Mouse (Mus musculus) left cerebral cortex, postnatal 4 days (tissue): Measurements from ENCODE around the gene Olfr1122. TPM values are rescaled to one million over a fixed set of nuclear protein-coding genes. Genes with fewer than 3 reads are reported as not detected.
"Not testable (repeated sequence)": the region's sequence is repeated elsewhere in the genome, so short reads cannot be mapped to it uniquely, and the experiment has no call there.

Source experiments
- DNase-seq: peaks from one replicate; pipeline ENCODE4 v3.0.0-alpha.2; 2022
- intact Hi-C: fragments of 180-260 bp; cut with DNase I; formaldehyde crosslinking; loops from one replicate; pipeline ENCODE4 v1.15.1; 2025
- total RNA-seq, 2 experiments: library from RNA; stranded (reverse); gene quantifications; 2 replicates each; pipeline ENCODE4 v1.2.3; 2021

Gene Olfr1122
- under 1 TPM; 0.08 TPM for total RNA-seq

DNA sequence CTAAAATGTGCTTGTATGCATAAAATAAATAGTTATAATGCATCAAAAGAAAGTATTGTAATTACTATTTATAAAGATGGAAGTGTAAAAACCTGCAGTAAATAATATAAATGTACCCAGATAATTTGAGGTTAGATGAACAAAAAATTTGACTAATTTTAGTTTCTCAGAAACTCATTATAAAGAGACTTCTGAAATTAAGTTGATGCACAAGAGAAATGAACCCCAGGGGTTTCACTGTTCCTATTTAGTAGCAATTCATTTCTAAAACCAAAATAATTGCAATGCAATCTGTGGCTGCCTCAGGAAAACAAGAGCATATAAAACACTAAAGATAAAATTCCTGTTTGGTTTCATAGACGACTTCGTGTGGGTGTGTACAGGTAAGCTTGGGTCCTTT lies at the start of gene Olfr1122:
Gene Olfr1122, plus strand, starts transcription at position 301 of the 400 bp plus-strand sequence.
- DNase-seq: no peak
- intact Hi-C loops: no loop called here

DNA sequence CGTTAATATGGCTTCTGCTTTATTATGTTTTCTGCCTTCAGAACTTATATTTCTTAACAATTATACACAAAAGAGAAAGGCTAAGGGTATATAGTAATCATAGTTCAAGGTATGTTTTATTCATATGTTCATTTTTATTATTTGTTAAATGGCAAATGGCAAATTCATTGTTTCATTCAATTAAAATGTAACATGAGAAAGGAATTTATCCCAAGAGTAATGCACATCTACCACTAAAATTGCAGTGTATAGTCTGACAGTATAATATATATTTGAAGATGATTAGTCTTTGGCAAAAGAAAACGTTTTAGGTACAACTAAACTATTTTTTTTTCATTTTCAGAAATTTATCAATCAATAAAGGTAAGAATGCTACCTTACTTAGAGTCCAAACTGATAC lies 31.1 kb upstream of the Olfr1122 start, which contains the start of gene Olfr1120:
Gene Olfr1120, plus strand, starts transcription at position 301 of the 400 bp plus-strand sequence.
- DNase-seq: no peak
- intact Hi-C loops: no loop called here

DNA sequence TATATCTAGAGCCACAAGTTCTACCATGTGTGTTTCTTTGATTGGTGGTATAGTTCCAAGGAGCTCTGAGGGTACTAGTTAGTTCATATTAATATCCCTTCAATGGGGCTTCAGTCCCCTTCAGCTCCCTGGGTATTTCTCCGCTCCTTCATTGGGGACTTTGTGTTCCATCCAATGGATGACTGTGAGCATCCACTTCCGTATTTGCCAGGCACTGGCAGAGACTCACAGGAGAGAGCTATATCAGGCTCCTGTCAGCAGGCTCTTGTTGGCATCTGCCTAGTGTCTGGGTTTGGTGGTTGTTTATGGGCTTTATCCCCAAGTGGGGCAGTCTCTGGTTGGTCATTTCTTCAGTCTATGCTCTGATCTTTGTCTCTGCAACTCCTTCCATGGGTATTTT lies 25.5 kb upstream of the Olfr1122 start:
- DNase-seq, intact Hi-C loops: not testable (repeated sequence)

DNA sequence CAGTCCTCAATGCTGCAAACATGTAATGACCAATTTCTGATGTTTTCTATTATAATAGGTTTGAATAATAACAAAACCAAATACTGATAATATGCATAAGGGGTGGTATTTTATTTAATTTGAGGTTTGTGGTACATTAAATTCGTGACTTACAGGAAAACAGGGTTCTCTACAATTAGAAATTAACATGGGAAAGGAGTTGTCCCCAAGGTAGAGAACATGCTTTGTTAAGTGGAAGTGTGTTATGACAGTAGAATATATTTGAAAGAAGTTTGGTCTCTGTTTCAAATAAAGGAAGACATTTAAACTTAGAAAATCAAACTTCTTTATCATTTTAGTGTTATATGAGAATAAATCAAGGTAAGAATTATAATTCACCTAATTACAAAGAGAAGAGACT lies 16.1 kb upstream of the Olfr1122 start, which contains the start of gene Olfr1121:
Gene Olfr1121, plus strand, starts transcription at position 301 of the 400 bp plus-strand sequence.
- intact Hi-C loops: no loop called here
- DNase-seq: no peak

DNA sequence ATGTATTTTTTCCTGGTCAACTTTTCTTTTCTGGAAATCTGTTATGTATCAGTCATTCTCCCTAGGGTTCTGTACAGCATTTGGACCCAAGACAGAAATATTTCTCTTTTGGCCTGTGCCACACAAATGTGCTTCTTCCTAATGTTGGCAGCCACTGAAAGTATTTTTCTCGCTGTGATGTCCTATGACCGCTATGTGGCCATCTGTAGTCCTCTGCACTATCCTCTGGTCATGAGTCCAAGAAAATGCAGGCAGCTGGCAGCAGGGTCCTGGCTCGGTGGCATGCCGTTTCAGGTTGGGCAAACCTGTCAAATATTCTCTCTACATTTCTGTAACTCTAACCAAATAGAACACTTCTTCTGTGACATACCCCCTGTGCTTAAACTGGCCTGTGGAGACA lies 13.9 kb upstream of the Olfr1122 start:
- peak; percentile 70 for DNase-seq
- intact Hi-C loops: no loop called here

DNA sequence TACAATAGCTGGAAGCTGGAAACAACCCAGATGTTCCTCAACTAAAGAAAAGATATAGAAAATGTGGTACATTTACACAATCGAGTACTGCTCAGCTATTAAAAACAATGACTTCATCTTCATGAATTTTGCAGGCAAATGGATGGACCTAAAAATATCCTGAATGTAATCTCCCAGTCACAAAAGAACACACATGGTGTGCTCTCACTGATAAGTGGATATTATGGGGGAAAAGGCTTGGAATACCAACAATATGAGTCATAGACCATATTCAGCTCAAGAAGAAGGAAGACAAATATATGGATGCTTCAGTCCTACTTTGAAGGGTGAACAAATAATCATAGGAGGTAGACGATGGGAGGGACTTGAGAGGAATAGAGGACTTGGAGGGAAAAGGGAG lies 1.7 kb upstream of the Olfr1122 start:
- intact Hi-C loops: no loop called here
- no peak for DNase-seq

DNA sequence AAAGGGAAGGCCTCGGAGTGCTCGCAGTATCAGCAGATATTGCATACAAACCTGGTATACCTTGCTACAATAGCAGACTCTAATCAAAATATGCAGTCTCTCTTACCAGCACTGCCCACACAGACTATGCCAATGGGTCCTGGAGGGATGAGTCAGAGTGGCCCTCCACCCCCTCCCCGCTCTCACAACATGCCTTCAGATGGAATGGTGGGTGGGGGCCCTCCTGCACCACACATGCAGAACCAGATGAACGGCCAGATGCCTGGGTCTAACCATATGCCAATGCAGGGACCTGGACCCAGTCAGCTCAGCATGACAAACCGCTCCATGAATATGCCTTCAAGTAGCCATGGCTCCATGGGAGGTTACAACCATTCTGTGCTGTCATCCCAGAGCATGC lies 8.0 kb downstream of the Olfr1122 start:
- DNase-seq, intact Hi-C loops: not testable (repeated sequence)

DNA sequence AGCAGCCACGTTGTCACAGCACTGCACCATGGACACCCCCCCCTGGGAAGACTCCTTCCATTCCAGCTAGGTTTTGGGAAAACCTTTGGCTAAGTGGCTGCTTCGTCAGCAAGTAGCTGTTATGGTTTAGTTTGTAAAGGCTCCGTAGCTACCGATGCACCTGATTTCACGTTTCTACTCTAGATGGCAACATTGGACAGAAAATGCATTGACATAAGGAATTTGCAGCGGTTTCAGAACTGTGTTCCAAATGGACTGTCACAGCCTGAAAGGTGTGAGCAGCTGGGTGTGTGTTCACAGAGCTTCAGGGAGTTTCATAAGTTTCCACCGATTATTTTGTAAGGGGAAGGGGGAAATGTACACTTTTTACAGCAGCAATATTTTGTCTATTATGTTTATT lies 9.0 kb downstream of the Olfr1122 start:
- intact Hi-C loops, DNase-seq: not testable (repeated sequence)

DNA sequence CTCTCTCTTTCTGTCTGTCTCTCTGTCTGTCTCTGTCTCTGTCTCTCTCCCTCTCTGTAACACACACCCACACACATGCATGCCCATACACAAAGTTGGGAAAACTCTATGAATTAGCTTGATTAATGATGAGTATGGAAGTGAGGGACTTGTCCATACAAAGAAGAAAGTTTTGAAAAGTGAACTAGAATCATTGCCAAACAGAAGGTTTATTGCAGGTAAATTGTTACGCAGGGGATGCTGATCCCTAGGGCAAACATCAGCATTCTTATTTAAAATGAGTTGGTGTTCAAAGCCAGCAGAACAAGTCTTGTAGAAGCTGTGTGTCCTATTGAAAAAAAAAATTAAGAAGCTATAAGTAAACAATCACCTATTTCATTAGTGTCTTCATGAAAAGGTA lies 30.7 kb downstream of the Olfr1122 start, which contains the start of gene Olfr1123:
Gene Olfr1123, plus strand, starts transcription at position 301 of the 400 bp plus-strand sequence.
- no peak for DNase-seq
- intact Hi-C loops: no loop called here

DNA sequence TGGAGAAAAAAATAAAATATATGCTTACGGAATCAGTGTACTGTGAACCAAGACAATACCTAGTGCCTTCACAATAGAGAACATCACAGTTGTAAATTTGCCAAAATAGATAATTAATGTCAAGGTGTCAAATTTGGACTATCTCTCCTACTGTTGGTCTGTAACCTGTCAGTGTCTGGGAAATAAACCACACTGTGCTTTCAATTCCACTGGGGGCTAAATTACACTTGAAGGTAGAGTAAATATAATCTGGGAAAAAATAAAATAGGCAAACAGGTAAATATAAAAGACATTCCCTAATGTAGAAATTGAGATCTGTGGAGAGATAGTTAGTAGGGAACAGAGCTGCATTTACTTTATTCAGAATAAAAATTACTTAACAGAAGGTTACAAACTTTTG lies 44.3 kb downstream of the Olfr1122 start, which contains the start of gene Olfr1124:
Gene Olfr1124, plus strand, starts transcription at position 301 of the 400 bp plus-strand sequence.
- intact Hi-C loops: no loop called here
- no peak for DNase-seq

DNA sequence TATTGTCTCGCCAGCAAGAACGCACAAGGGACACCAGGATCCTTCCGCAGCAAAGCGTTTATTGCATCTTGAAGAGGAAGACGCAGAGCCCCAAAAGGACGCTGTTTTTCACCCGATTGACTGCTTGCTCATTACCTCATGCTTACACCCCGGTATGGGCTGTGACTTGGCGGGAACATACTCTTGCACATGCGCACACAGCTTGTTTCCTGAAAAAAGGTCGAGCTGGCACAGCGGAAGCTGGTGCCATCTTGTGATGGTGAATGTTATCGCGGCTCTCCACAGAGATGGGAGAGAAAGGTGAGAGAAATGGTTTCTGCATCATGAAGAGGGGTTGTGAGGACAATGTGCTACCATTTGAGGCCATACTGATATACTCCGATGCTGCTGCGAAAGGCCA lies 52.1 kb downstream of the Olfr1122 start:
- no peak for DNase-seq
- intact Hi-C loops: no loop called here

Other genes starting within 250 kb of the Olfr1122 start
- not detected for gene Olfr1110, start 245.5 kb upstream of the Olfr1122 start, total RNA-seq
- not detected for gene Olfr1111, start 233.2 kb upstream of the Olfr1122 start, total RNA-seq
- not detected for gene Olfr1112, start 198.1 kb upstream of the Olfr1122 start, total RNA-seq
- gene Olfr1113, start 176.9 kb upstream of the Olfr1122 start, total RNA-seq: not detected
- gene Olfr1115, start 137.8 kb upstream of the Olfr1122 start, total RNA-seq: not detected
- not detected for gene Olfr1116, start 118.3 kb upstream of the Olfr1122 start, total RNA-seq
- gene Olfr1118, start 78.3 kb upstream of the Olfr1122 start, total RNA-seq: not detected
- gene Olfr1120, start 31.0 kb upstream of the Olfr1122 start, total RNA-seq: not detected
- not detected for gene Olfr1121, start 16.0 kb upstream of the Olfr1122 start, total RNA-seq
- not detected for gene Olfr1123, start 30.8 kb downstream of the Olfr1122 start, total RNA-seq
- not detected for gene Olfr1124, start 44.4 kb downstream of the Olfr1122 start, total RNA-seq
- not detected for gene Olfr1126, start 68.1 kb downstream of the Olfr1122 start, total RNA-seq
- not detected for gene Pramel7, start 111.2 kb downstream of the Olfr1122 start, total RNA-seq
- not detected for gene Pramel6, start 120.7 kb downstream of the Olfr1122 start, total RNA-seq
- gene Olfr153, start 145.9 kb downstream of the Olfr1122 start, total RNA-seq: not detected
- not detected for gene Olfr1128, start 159.7 kb downstream of the Olfr1122 start, total RNA-seq
- gene Olfr1129, start 188.1 kb downstream of the Olfr1122 start, total RNA-seq: not detected
- gene Olfr1130, start 220.4 kb downstream of the Olfr1122 start, total RNA-seq: not detected
- gene Olfr1131, start 241.3 kb downstream of the Olfr1122 start, total RNA-seq: not detected